In the genomic region with DNA sequence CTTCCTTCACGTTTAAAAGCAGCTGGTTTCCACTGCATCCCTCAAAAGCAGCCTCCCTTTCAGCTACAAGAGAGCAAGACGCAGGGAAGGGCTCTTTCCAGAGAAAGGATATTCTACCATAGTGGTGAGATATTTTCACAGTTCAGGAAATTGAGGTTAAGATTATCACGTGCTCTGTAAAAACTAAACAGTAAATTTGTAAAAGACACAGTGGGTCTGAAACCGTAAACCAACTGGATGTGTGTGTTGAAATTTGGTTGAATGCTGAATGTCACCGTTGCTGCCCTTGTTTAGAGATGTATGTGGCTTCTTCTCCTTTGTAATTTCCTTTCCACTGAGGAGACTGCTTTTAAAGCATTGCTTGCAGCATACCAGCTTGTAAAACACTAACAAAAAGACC, we compare ENCODE assay signal across 16 mouse cellular contexts.
DNase-seq lines count a peak whose midpoint lies in the region; ATAC-seq and TF ChIP-seq lines count a peak whose summit lies in the region.
"Had no signal": no experiment of that assay in that cellular context is flagged by ENCODE, and none has a peak within 500 bp of the region (broad histone marks: within the 10 kb centered on the region; RNA-seq: fewer than 3 reads in every experiment).

No protein-coding gene starts in this region.

- 47% methylated on average over 5 of the region's 5 CpGs for WGBS in heart, postnatal 0 days
- 4% methylated on average over 5 of the region's 5 CpGs for WGBS in thymus, adult 2 months
- WGBS in liver, embryonic 12.5 days (ENCODE audit: insufficient replicate concordance) = 20% methylated on average over 5 of the region's 5 CpGs

- H3K27ac ChIP-seq in heart, postnatal 0 days (ENCODE audit: low read depth) = no peak overlapping the region
- peak overlapping the region; percentile 21; the same call in 1 of the 2 replicates for H3K27ac ChIP-seq in thymus, adult 2 months (ENCODE audit: control insufficient read depth, insufficient read depth, low read length)
- H3K27ac ChIP-seq in liver, embryonic 12.5 days = no peak overlapping the region
- H3K27ac ChIP-seq: kidney, embryonic 15.5 days; layer of hippocampus, adult 2 months had no signal

- TF ChIP-seq EP300 in heart, postnatal 0 days (IDR thresholded peaks at IDR 0.05; ENCODE audit: low read depth) = no peak

- ATAC-seq in heart, postnatal 0 days (ENCODE audit: insufficient read depth, low read depth) = no peak
- ATAC-seq in megakaryocyte, adult 5-6 weeks (ENCODE audit: poor library complexity, severe bottlenecking) = peak; percentile 52
- no peak for ATAC-seq in liver, embryonic 12.5 days

- TF ChIP-seq CTCF in heart, postnatal 0 days (IDR thresholded peaks at IDR 0.05; ENCODE audit: low read depth) = no peak
- no peak for TF ChIP-seq CTCF in thymus, adult 2 months (IDR thresholded peaks at IDR 0.05; ENCODE audit: borderline replicate concordance, control insufficient read depth, extremely low read depth, insufficient read depth, low read length, poor library complexity)

- H3K36me3 ChIP-seq in heart, postnatal 0 days (replicated peaks; ENCODE audit: control insufficient read depth, insufficient read depth, low read length) = no peaks in the 10 kb centered on the region
- no peaks in the 10 kb centered on the region for H3K36me3 ChIP-seq in thymus, adult 2 months (ENCODE audit: control insufficient read depth, insufficient read depth, low read length)
- no peaks in the 10 kb centered on the region for H3K36me3 ChIP-seq in liver, embryonic 12.5 days
- H3K36me3 ChIP-seq: kidney, embryonic 15.5 days had no signal

- H3K27me3 ChIP-seq in heart, postnatal 0 days (ENCODE audit: control insufficient read depth, insufficient read depth, low read length) = no peaks in the 10 kb centered on the region
- no peaks in the 10 kb centered on the region for H3K27me3 ChIP-seq in thymus, adult 2 months (ENCODE audit: control insufficient read depth, insufficient read depth, low read length)
- no peaks in the 10 kb centered on the region for H3K27me3 ChIP-seq in liver, embryonic 12.5 days (replicated peaks)
- H3K27me3 ChIP-seq: CH12.LX; kidney, embryonic 15.5 days had no signal

- no peak overlapping the region for H3K4me3 ChIP-seq in heart, postnatal 0 days (ENCODE audit: low read depth, low read length)
- H3K4me3 ChIP-seq in thymus, adult 2 months (ENCODE audit: control insufficient read depth, insufficient read depth, low read length) = no peak overlapping the region
- no peak overlapping the region for H3K4me3 ChIP-seq in liver, embryonic 12.5 days
- H3K4me3 ChIP-seq: kidney, embryonic 15.5 days; layer of hippocampus, adult 2 months; myocyte had no signal

- H3K9me3 ChIP-seq in heart, postnatal 0 days (replicated peaks; ENCODE audit: control insufficient read depth, low read length) = no peaks in the 10 kb centered on the region
- H3K9me3 ChIP-seq in liver, embryonic 12.5 days (replicated peaks) = no peaks in the 10 kb centered on the region
- H3K9me3 ChIP-seq: kidney, embryonic 15.5 days had no signal

- peaks cover 4% of the 10 kb centered on the region; the same call in 1 of the 2 replicates for H3K4me1 ChIP-seq in heart, postnatal 0 days (ENCODE audit: control insufficient read depth, insufficient read depth)
- peaks cover 4% of the 10 kb centered on the region; the same call in 1 of the 2 replicates for H3K4me1 ChIP-seq in thymus, adult 2 months (replicated peaks; ENCODE audit: control insufficient read depth, insufficient read depth, low read length)
- no peaks in the 10 kb centered on the region for H3K4me1 ChIP-seq in liver, embryonic 12.5 days
- H3K4me1 ChIP-seq: kidney, embryonic 15.5 days had no signal

- no peak for TF ChIP-seq POLR2A in thymus, adult 2 months (IDR thresholded peaks at IDR 0.05; ENCODE audit: control insufficient read depth, extremely low read depth, insufficient read depth, low read length, poor library complexity)

- peak overlapping the region; percentile 21; the same call in 1 of the 2 replicates for H3K4me2 ChIP-seq in heart, postnatal 0 days (ENCODE audit: low read depth, low read length)
- H3K4me2 ChIP-seq in liver, embryonic 12.5 days = no peak overlapping the region
- H3K4me2 ChIP-seq: kidney, embryonic 15.5 days; lung, embryonic 14.5 days had no signal

- DNase-seq in heart, postnatal 0 days (ENCODE audit: low spot score) = no peak
- no peak for DNase-seq in heart, postnatal 4 days
- DNase-seq in thymus, adult 2 months = no peak
- no peak for DNase-seq in thymus, adult 18-20 months
- DNase-seq in c-Kit-positive CD71-positive TER-119-positive erythroid progenitor cells, embryonic 14.5 days (ENCODE audit: low spot score) = no peak
- DNase-seq: cerebellum, adult 8-10 months; heart, postnatal 36 days; lung, embryonic 14.5 days; right cerebral cortex, postnatal 14 days; thymus, postnatal 36 days had no signal

- H3K9ac ChIP-seq in heart, postnatal 0 days (replicated peaks; ENCODE audit: low read depth, low read length) = no peak overlapping the region
- H3K9ac ChIP-seq in liver, embryonic 12.5 days = no peak overlapping the region
- H3K9ac ChIP-seq: kidney, embryonic 15.5 days; lung, embryonic 14.5 days had no signal
